Mouse (Mus musculus): ENCODE data around the gene Ttc26. TPM values are rescaled to one million over a fixed set of nuclear protein-coding genes. Genes with fewer than 3 reads are reported as not detected.
"Not testable (repeated sequence)": the region's sequence is repeated elsewhere in the genome, so short reads cannot be mapped to it uniquely, and the experiment has no call there.

The Ttc26 gene
- polyA plus RNA-seq, 1 experiment from 2014 or later, result 5.5 TPM

DNA sequence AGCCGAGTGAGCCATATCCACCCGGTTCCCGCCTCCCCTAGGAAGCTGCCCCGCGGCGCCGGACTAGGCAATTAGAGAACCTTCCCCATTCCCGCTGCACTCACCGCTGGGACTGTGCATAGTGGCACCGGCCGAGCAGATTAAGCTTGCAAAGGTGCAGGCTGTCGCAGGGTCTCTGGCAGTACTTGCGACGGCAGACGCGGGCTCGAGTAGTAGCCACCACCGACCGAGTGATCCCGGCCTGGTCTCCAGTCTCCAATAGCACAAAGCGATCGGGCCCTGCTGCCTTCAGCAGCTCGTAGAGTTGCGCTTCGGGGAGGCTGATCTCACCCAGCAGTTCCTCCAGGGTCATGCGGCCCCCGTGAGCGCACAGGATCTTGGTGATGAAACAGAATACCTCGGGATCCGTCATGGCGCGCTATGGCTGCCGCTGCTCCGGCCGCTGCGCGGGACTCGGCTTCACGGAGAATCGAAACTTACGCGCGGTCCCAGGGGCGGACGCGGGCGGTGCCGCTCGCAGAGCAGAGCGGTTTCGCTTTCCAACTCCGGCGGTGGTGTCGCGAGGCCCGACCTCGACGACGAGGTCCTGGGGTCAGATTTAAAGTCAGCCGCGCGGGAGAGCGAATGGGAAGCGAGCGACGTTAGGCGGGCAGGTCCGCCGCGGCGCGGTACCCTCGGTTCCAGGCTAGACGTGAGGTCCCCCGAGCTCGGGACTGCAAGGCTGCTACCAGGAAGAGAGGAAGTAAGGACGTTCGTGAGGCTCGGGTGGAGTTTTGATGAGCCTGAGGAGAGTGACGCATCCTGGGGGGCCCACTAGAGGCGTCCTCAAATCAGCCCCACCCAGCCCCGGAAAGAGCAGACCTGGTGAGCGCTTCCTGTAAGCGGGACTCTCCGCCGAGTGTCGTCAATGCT lies 27.2 kb upstream of the Ttc26 start, which contains the start of gene Zc3hav1:
Gene Zc3hav1, minus strand, starts transcription at position 793 of the 912 bp plus-strand sequence.
- peak; percentile 66; the same call in 1 of the 2 replicates for ATAC-seq
- peak within 1 kb of the TSS; percentile 46 for H3K4me3 ChIP-seq (ENCODE audit: low read depth, low read length)
- peaks cover 42% of the 10 kb centered on the region for H3K27me3 ChIP-seq (ENCODE audit: control insufficient read depth, insufficient read depth, low read depth, low read length)
- H3K4me1 ChIP-seq (ENCODE audit: control insufficient read depth, insufficient read depth, low read length), result peaks cover 15% of the 10 kb centered on the region
- no peaks in the 10 kb centered on the region for H3K36me3 ChIP-seq (ENCODE audit: control insufficient read depth, insufficient read depth, low read length)
- H3K9ac ChIP-seq (ENCODE audit: low read depth, low read length), result peak within 1 kb of the TSS; percentile 41; the same call in 1 of the 2 replicates
- no peak within 1 kb of the TSS for H3K27ac ChIP-seq (ENCODE audit: low read length)
- peak within 1 kb of the TSS; percentile 73 for H3K4me2 ChIP-seq (ENCODE audit: low read length)
- WGBS, result under 1% methylated on average over 87 of the region's 87 CpGs
- no peaks in the 10 kb centered on the region for H3K9me3 ChIP-seq (replicated peaks; ENCODE audit: control insufficient read depth, low read length, poor library complexity, severe bottlenecking)

DNA sequence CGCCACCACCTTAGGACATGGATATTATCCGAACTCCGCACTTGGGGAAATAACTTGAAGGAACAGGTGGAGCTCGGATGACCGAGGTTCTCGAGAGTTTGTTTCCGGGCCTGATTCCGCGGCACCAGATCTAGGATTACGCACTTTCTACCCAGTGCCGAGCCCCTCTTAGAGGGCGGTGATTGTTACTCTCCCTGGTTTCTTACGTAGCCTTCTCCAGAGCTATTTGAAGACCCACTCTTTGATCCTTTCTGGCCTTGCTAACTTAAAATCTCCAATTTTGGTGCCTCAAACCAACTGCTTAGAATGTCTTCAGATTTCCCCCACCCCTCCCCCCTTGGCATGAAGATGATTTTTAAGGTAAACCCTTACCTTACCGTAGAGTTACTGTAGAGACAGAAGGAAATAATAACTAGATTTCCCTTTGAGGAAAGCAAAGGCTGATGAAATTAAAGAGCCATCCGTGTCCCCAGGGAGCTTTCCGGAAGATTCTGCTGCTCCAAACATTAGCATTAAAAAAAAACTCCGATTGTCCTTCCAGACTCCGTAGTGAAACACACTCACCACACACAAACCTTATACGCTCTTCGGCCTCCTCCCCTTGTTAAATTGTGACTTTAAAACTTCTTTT lies 26.4 kb upstream of the Ttc26 start:
- Histone ChIP-seq H3K4me1 (ENCODE audit: control insufficient read depth, insufficient read depth, low read length) (peaks cover 15% of the 10 kb centered on the region), H3K9me3 (replicated peaks; ENCODE audit: control insufficient read depth, low read length, poor library complexity, severe bottlenecking) (no peaks in the 10 kb centered on the region), H3K27me3 (ENCODE audit: control insufficient read depth, insufficient read depth, low read depth, low read length) (peaks cover 42% of the 10 kb centered on the region), H3K9ac (ENCODE audit: low read depth, low read length) (no peak overlapping the region), H3K36me3 (ENCODE audit: control insufficient read depth, insufficient read depth, low read length) (no peaks in the 10 kb centered on the region), H3K4me2 (ENCODE audit: low read length) (peak overlapping the region; percentile 73), H3K4me3 (ENCODE audit: low read depth, low read length) (peak overlapping the region; percentile 46), H3K27ac (ENCODE audit: low read length) (no peak overlapping the region)
- 1% methylated on average over 20 of the region's 20 CpGs for WGBS
- 0 out of 2 replicates have a peak, but pooled peaks have one; percentile 11 for ATAC-seq

DNA sequence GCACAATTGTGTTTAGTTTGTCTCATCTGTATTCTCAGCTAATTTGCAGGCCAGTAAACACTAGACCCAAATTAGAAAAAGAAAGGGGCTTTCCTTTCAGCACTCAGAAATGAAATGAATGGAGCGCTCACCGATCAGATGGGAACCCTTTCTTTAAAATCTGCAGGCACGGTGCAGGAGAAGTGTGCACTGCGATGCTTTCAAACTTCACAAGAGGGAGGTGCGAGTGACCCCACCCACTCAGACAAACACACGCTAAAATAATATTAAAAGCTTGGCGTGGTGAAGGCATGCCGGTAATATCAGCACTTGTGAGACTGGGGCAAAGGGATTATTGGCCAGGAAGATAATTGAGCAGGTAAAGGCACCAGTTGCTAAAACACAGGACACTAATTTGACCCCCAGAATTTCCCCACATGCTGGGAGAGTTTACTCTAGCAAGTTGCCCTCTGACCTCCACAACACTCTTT lies 25.9 kb upstream of the Ttc26 start:
- peak overlapping the region; percentile 73 for H3K4me2 ChIP-seq (ENCODE audit: low read length)
- H3K4me1 ChIP-seq (ENCODE audit: control insufficient read depth, insufficient read depth, low read length), result peaks cover 15% of the 10 kb centered on the region
- WGBS, result 2% methylated on average over 8 of the region's 8 CpGs
- no peak overlapping the region for H3K27ac ChIP-seq (ENCODE audit: low read length)
- H3K4me3 ChIP-seq (ENCODE audit: low read depth, low read length), result no peak overlapping the region
- no peak for ATAC-seq
- H3K36me3 ChIP-seq (ENCODE audit: control insufficient read depth, insufficient read depth, low read length), result no peaks in the 10 kb centered on the region
- H3K9me3 ChIP-seq (replicated peaks; ENCODE audit: control insufficient read depth, low read length, poor library complexity, severe bottlenecking), result no peaks in the 10 kb centered on the region
- no peak overlapping the region for H3K9ac ChIP-seq (ENCODE audit: low read depth, low read length)
- peaks cover 42% of the 10 kb centered on the region for H3K27me3 ChIP-seq (ENCODE audit: control insufficient read depth, insufficient read depth, low read depth, low read length)

DNA sequence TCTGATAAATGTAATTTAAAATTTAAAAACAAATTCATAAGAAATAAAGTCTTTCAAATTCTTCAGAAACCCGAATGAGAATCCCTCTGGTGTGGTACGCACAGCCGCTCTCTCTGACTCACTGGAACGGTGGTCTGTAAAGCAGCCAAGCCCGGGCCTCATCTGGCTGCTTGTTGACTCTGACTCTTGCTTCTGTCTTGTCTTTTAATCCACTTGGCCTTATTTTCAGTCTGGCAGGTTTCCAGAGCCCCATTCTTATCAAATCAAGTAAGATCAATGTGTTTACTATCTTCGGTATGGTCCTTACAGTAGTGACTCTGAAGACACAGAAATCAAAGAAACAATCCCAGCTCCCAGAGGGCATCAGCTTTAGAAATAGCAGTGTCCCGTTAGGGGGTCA lies 25.4 kb upstream of the Ttc26 start:
- no peaks in the 10 kb centered on the region for H3K36me3 ChIP-seq (ENCODE audit: control insufficient read depth, insufficient read depth, low read length)
- H3K27ac ChIP-seq (ENCODE audit: low read length), result no peak overlapping the region
- peaks cover 38% of the 10 kb centered on the region for H3K27me3 ChIP-seq (ENCODE audit: control insufficient read depth, insufficient read depth, low read depth, low read length)
- H3K4me2 ChIP-seq (ENCODE audit: low read length), result no peak overlapping the region
- no peak overlapping the region for H3K4me3 ChIP-seq (ENCODE audit: low read depth, low read length)
- no peak overlapping the region for H3K9ac ChIP-seq (ENCODE audit: low read depth, low read length)
- H3K4me1 ChIP-seq (ENCODE audit: control insufficient read depth, insufficient read depth, low read length), result peaks cover 15% of the 10 kb centered on the region
- no peaks in the 10 kb centered on the region for H3K9me3 ChIP-seq (replicated peaks; ENCODE audit: control insufficient read depth, low read length, poor library complexity, severe bottlenecking)
- no peak for ATAC-seq
- 5% methylated on average over 7 of the region's 7 CpGs for WGBS

DNA sequence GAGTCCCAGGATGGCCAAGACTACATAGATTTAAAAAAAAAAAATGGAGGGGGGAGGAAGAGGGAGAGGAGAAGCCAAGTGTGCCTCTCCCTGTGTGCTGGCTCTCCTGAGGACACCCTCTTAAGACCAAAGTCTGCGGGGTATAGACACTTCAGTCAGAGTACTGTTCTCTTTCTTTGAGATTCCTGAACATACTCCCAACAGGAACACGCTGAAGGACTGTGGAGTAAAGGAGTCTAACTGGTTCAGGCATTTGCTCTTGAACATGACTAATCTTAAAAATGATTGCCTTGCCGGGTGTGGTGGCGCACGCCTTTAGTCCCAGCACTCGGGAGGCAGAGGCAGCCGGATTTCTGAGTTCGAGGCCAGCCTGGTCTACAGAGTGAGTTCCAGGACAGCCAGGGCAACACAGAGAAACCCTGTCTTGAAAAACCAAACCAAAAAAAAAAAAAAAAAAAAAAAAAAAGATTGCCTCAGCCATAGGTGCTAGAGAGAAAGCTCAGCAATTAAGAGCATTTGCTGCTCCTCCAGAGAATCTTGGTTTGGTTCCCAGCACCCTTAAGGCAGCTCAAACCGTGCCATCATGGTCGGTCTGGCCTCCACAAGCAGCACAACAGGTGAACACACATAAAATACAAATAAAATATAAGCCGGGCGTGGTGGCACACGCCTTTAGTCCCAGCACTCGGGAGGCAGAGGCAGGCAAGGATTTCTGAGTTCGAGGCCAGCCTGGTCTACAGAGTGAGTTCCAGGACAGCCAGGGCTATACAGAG lies 24.4 kb upstream of the Ttc26 start:
- H3K4me3 ChIP-seq (ENCODE audit: low read depth, low read length); H3K36me3 ChIP-seq (ENCODE audit: control insufficient read depth, insufficient read depth, low read length); H3K27ac ChIP-seq (ENCODE audit: low read length); H3K4me2 ChIP-seq (ENCODE audit: low read length); H3K9me3 ChIP-seq (replicated peaks; ENCODE audit: control insufficient read depth, low read length, poor library complexity, severe bottlenecking); ATAC-seq; H3K9ac ChIP-seq (ENCODE audit: low read depth, low read length): not testable (repeated sequence)
- Histone ChIP-seq H3K27me3 (ENCODE audit: control insufficient read depth, insufficient read depth, low read depth, low read length) (peaks cover 31% of the 10 kb centered on the region), H3K4me1 (ENCODE audit: control insufficient read depth, insufficient read depth, low read length) (peaks cover 15% of the 10 kb centered on the region)
- 76% methylated on average over 15 of the region's 15 CpGs for WGBS

DNA sequence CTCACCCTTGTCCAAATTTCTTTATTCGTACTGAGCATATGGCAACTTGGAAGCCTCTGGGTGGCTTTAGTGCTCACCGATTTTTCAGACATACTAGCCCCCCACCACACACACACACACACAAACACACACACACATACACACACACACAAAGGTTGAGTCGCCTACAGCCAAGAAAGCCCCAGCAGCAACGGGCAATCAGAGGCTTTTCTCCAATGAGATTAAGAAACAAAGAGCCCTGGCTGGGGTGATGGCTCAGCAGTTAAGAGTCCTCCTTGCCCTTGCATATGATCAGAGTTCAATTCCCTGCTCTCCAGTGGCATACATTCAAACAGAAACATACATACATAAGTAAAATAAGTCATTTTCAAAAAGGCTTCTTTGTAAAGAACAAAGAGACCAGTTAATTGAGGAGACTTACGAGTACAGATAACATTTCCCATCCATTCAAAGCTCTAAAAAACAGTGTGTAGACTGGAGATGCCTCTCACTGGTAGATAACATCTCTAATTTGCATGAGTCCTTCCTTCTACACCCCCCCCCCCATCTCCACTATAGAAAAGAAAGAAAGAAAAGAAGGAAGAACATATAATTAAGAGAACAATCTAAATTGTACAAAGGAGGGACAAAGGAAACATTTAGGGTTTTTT lies 23.5 kb upstream of the Ttc26 start:
- WGBS, result 32% methylated on average over 5 of the region's 5 CpGs
- H3K9me3 ChIP-seq (replicated peaks; ENCODE audit: control insufficient read depth, low read length, poor library complexity, severe bottlenecking), result no peaks in the 10 kb centered on the region
- peaks cover 24% of the 10 kb centered on the region for H3K27me3 ChIP-seq (ENCODE audit: control insufficient read depth, insufficient read depth, low read depth, low read length)
- no peak overlapping the region for H3K4me2 ChIP-seq (ENCODE audit: low read length)
- no peak overlapping the region for H3K27ac ChIP-seq (ENCODE audit: low read length)
- H3K9ac ChIP-seq (ENCODE audit: low read depth, low read length), result no peak overlapping the region
- H3K4me1 ChIP-seq (ENCODE audit: control insufficient read depth, insufficient read depth, low read length), result peaks cover 15% of the 10 kb centered on the region
- no peak overlapping the region for H3K4me3 ChIP-seq (ENCODE audit: low read depth, low read length)
- ATAC-seq, result no peak
- H3K36me3 ChIP-seq (ENCODE audit: control insufficient read depth, insufficient read depth, low read length), result no peaks in the 10 kb centered on the region

DNA sequence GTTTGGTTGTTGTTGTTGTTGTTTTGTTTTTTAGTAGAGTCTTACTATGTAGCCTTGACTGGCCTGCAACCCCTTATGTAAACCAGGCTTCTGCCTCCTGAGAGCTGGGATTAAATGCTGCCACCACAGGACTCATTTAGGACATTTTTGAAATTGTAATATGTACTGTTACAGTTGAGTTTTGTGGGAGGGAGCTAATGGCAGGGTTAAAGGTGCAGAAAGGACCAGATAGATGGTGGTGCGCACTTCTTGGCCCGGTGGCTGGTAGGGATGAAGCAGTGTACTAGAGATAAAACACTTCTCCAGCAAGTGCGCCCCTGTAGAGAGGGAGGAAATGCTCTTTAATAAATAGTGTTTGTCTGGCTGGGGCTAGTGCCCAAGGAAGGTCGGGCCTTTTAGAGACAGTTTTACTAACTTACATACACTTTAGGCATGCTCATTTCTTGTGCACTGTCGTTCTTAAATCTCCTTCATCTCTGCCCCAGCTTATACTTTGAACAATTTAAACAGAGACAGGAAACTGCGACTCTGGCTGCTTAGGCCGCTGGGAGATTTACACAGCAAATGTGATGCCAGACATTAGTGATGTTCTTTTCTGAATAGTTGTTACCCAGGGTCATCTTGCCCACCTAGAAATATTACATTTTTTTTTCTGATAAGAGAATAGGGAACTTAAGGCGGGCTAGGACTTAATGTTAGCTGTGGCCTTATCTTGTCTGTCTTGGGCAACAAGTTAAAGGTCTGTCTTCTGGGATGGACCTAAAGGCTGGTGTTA lies 22.8 kb upstream of the Ttc26 start:
- ATAC-seq, result no peak
- Histone ChIP-seq H3K36me3 (ENCODE audit: control insufficient read depth, insufficient read depth, low read length) (no peaks in the 10 kb centered on the region), H3K27ac (ENCODE audit: low read length) (no peak overlapping the region), H3K9me3 (replicated peaks; ENCODE audit: control insufficient read depth, low read length, poor library complexity, severe bottlenecking) (no peaks in the 10 kb centered on the region), H3K9ac (ENCODE audit: low read depth, low read length) (no peak overlapping the region), H3K27me3 (ENCODE audit: control insufficient read depth, insufficient read depth, low read depth, low read length) (peaks cover 21% of the 10 kb centered on the region), H3K4me3 (ENCODE audit: low read depth, low read length) (no peak overlapping the region), H3K4me1 (ENCODE audit: control insufficient read depth, insufficient read depth, low read length) (peaks cover 15% of the 10 kb centered on the region), H3K4me2 (ENCODE audit: low read length) (no peak overlapping the region)
- WGBS, result 68% methylated on average over 8 of the region's 8 CpGs

Data from midbrain, embryonic 16.5 days (tissue).